Mouse (Mus musculus) heart, postnatal 0 days (tissue): ENCODE measurements around the gene Gm45837.

Experiments
- CTCF ChIP-seq: IDR thresholded peaks from 2 replicates; pipeline ENCODE4 v1.5.1; 2016; ENCODE audit warnings: antibody characterized with exemption, control low read depth, low read depth
- EP300 ChIP-seq: IDR thresholded peaks from 2 replicates; pipeline ENCODE4 v1.6.1; 2016; ENCODE audit warnings: antibody characterized with exemption, low read depth

DNA sequence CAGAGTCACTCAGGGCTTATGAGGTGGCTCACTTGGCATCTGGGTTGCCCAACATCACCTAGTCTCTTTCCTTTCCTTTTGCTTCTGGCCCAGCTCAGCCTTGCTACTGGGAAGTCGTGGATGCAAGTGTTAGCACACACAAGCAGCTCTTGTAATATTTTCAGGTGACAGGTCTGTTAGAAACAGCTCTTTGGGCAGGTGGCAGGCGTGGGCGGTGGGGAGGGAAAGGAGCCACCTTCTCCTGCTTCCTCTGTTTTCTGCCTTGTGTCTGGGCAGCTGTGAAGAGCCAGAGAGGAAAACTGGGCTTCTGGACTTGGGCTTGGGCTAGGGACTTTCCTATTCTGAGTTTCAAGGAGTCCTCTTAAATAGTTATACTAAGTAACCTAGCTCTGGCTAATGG, 65.3 kb downstream of the Gm45837 start:
- TF ChIP-seq CTCF (no peak), EP300 (no peak)
